Mouse (Mus musculus) midbrain, embryonic 16.5 days (tissue): ENCODE measurements around the gene Zmiz1. TPM values are rescaled to one million over a fixed set of nuclear protein-coding genes. Genes with fewer than 3 reads are reported as not detected.

ENCODE experiments used
- ATAC-seq: fragments of 200-750 bp; cut with Nextera tagmentation; 2 replicates; pipeline ENCODE4 v1.8.0; 2017; ENCODE audit warnings: moderate TSS enrichment
- H3K27ac ChIP-seq: fragments of 300-500 bp; sonication (generic); 2 replicates; pipeline ENCODE4 v1.5.1; 2014; ENCODE audit warnings: mild to moderate bottlenecking, low read length, mixed read lengths
- H3K27me3 ChIP-seq: fragments of 300-500 bp; sonication (generic); 2 replicates; pipeline ENCODE4 v1.6.1; 2014; ENCODE audit warnings: low read depth, low read length, mixed read lengths; ENCODE audit not compliant: control insufficient read depth, insufficient read depth
- H3K36me3 ChIP-seq: fragments of 300-500 bp; sonication (generic); 2 replicates; pipeline ENCODE4 v1.6.1; 2014; ENCODE audit warnings: mild to moderate bottlenecking, low read length, moderate library complexity, mixed read lengths; ENCODE audit not compliant: control insufficient read depth, insufficient read depth
- H3K4me1 ChIP-seq: fragments of 300-500 bp; sonication (generic); 2 replicates; pipeline ENCODE4 v1.6.1; 2014; ENCODE audit warnings: mild to moderate bottlenecking, low read length, mixed read lengths; ENCODE audit not compliant: control insufficient read depth, insufficient read depth
- H3K4me2 ChIP-seq: fragments of 300-500 bp; sonication (generic); 2 replicates; pipeline ENCODE4 v1.6.1; 2014; ENCODE audit warnings: mild to moderate bottlenecking, low read length, mixed read lengths
- H3K4me3 ChIP-seq: fragments of 300-500 bp; sonication (generic); 2 replicates; pipeline ENCODE4 v1.5.1; 2014; ENCODE audit warnings: low read depth, mild to moderate bottlenecking, low read length, moderate library complexity, mixed read lengths
- H3K9ac ChIP-seq: fragments of 300-500 bp; sonication (generic); 2 replicates; pipeline ENCODE4 v1.6.1; 2014; ENCODE audit warnings: low read depth, low read length, mixed read lengths
- H3K9me3 ChIP-seq: fragments of 300-500 bp; sonication (generic); replicated peaks from 2 replicates; pipeline ENCODE4 v1.6.1; 2014; ENCODE audit warnings: mild to moderate bottlenecking, low read length, mixed read lengths; ENCODE audit not compliant: control insufficient read depth, poor library complexity, severe bottlenecking
- WGBS: fragments of 180-500 bp; shearing (Covaris S2); extraction: QIAGEN DNeasy Blood & Tissue Kit; methylation state at CpG from one replicate; pipeline ENCODE4 v1.1.7; 2014; 5-methylcytosine and 5-hydroxymethylcytosine counted together
- polyA plus RNA-seq: library from polyadenylated mRNA; unstranded; fragments of >200 nt; fragmentation: Nextera tagmentation; extraction: Ambion mirVana; gene quantifications from 2 replicates; pipeline ENCODE4 v1.2.1, GENCODE M21; 2015

The Zmiz1 gene
- polyA plus RNA-seq, 1 experiment from 2014 or later = 54.2 TPM

GRCm38 (mm10) chr14:25636297-25636696, 177.3 kb downstream of the Zmiz1 start:
- Histone ChIP-seq H3K27ac (peak overlapping the region; percentile 11), H3K4me3 (no peak overlapping the region), H3K36me3 (peaks cover 7% of the 10 kb centered on the region), H3K4me2 (no peak overlapping the region), H3K9ac (no peak overlapping the region), H3K27me3 (no peaks in the 10 kb centered on the region), H3K4me1 (peaks cover 37% of the 10 kb centered on the region), H3K9me3 (no peaks in the 10 kb centered on the region)
- ATAC-seq = peak; percentile 23
- 17% methylated on average over 7 of the region's 7 CpGs for WGBS

DNA sequence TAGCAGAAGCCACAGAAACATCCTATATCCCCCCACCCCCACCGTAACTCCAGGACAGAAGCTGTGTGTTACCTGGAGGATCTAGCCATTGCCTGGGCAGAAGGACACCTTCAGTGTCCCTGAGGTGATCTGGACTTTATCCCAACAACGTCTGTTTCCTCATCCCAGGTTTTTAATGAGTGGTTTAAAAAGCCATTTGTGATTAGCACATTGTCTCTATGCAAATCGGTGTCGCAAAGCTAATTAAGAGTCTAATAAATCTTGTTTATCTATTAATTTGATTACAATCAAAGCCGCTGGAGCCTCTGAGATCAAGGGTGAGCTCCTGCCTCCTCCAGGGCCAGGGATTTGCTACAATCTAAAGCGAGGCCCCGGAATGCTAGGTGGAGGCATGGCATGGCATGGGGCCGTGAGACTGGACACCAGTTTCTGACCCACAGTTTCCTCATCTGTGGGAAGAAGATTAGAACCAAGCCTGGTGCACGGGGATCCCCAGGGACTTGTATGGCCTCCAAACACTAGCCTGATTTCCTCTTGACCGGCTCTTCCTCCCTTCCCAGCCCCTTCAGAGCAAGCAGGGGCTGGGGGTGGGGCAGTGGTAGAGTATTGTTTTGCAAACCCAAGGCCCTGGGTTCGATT, 180.3 kb downstream of the Zmiz1 start:
- H3K4me2 ChIP-seq = no peak overlapping the region
- H3K27ac ChIP-seq = no peak overlapping the region
- no peak overlapping the region for H3K9ac ChIP-seq
- no peaks in the 10 kb centered on the region for H3K9me3 ChIP-seq
- peaks cover 24% of the 10 kb centered on the region for H3K4me1 ChIP-seq
- 75% methylated on average over 11 of the region's 11 CpGs for WGBS
- peaks cover 21% of the 10 kb centered on the region for H3K36me3 ChIP-seq
- no peak for ATAC-seq
- H3K27me3 ChIP-seq = no peaks in the 10 kb centered on the region
- H3K4me3 ChIP-seq = no peak overlapping the region

- no peak overlapping the region for H3K4me2 ChIP-seq
- H3K4me1 ChIP-seq = peaks cover 19% of the 10 kb centered on the region
- WGBS = 88% methylated on average over 3 of the region's 3 CpGs
- H3K36me3 ChIP-seq = peaks cover 26% of the 10 kb centered on the region
- no peak overlapping the region for H3K9ac ChIP-seq
- H3K4me3 ChIP-seq = no peak overlapping the region
- H3K27me3 ChIP-seq = no peaks in the 10 kb centered on the region
- no peaks in the 10 kb centered on the region for H3K9me3 ChIP-seq
- H3K27ac ChIP-seq = no peak overlapping the region
- ATAC-seq = no peak
Observed at GRCm38 (mm10) chr14:25639979-25640378, 181.0 kb downstream of the Zmiz1 start.

DNA sequence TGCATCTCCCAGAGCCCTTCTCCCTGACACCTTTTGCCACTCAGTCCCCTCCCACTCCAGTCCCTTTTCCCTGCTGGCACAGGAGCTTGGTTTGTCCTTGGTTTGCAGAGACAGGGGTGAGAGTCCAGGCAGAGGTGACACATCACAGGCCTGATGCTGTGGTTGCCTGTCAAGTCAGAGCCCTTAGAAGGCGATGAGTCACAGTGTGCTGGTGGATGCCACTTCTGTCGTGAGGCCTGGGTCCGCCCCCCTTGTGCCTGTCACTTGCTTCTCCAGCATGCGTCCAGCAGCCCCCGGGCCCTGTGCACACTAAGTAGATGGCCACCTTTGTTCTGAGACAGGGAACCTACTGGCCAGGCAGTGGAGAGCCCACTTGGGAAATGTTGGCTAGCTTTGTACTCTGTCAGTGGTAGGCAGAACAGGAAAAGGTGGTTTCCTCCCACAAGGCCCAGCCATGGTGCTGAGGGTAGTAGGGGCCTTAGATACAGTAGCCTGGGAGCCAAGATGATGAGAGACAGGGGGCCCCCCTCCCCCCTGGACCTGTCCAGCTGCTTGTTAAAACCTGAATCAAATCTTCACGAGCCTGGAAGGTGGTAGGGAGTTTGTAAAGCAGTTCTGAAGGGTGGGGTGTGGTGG, 181.6 kb downstream of the Zmiz1 start:
- 0 out of 2 replicates have a peak, but pooled peaks have one; percentile 19 for ATAC-seq
- Histone ChIP-seq H3K27me3 (no peaks in the 10 kb centered on the region), H3K4me1 (peaks cover 17% of the 10 kb centered on the region), H3K36me3 (peaks cover 31% of the 10 kb centered on the region), H3K9me3 (no peaks in the 10 kb centered on the region), H3K4me3 (no peak overlapping the region), H3K4me2 (no peak overlapping the region), H3K27ac (no peak overlapping the region), H3K9ac (no peak overlapping the region)
- 46% methylated on average over 6 of the region's 6 CpGs for WGBS

DNA sequence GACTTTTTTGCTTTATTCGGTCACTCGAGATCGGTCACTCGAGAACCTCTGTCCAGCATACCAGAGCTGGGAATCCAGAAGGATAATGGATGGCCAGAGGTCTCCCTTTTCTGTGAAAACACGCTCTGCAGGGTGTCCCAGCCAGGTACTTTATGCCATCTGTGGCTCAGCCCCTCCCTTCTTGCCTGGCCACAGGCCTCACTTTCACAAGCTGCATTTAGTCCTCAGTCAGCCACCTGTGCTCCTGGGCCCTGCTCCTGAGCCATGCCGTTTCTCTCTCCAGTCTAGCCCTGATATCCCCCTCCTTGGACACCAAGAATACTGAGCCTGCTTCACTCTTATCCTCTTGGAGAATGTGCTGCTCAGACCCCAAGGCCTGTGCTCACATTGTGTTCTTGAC, 182.1 kb downstream of the Zmiz1 start:
- no peak overlapping the region for H3K4me3 ChIP-seq
- H3K9ac ChIP-seq = no peak overlapping the region
- no peak overlapping the region for H3K27ac ChIP-seq
- WGBS = 86% methylated on average over 6 of the region's 6 CpGs
- H3K36me3 ChIP-seq = peaks cover 36% of the 10 kb centered on the region
- no peak for ATAC-seq
- no peak overlapping the region for H3K4me2 ChIP-seq
- no peaks in the 10 kb centered on the region for H3K9me3 ChIP-seq
- H3K27me3 ChIP-seq = no peaks in the 10 kb centered on the region
- peaks cover 12% of the 10 kb centered on the region; the same call in 1 of the 2 replicates for H3K4me1 ChIP-seq

DNA sequence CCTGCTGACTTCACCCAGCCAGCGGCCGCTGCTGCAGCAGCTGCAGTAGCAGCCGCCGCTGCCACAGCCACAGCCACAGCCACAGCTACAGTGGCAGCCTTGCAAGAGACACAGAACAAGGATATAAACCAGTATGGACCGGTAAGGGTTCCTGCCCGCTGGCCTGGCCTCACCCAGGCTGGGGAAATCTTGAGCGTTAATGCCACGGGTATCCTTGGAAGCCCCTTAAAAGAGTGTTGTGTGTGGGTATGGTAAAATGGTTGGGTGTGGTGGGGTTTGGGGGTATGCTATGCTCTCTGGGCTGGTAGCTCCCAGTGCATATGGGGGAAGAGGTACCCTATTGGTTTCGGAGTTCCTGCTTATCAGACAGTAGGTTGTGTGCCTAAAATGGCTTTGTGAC, 186.7 kb downstream of the Zmiz1 start:
- peaks cover 51% of the 10 kb centered on the region for H3K36me3 ChIP-seq
- no peak overlapping the region for H3K9ac ChIP-seq
- no peak overlapping the region for H3K4me2 ChIP-seq
- no peak overlapping the region; the same call in 1 of the 2 replicates for H3K27ac ChIP-seq
- no peaks in the 10 kb centered on the region for H3K27me3 ChIP-seq
- H3K4me3 ChIP-seq = no peak overlapping the region
- no peak for ATAC-seq
- 85% methylated on average over 9 of the region's 9 CpGs for WGBS
- H3K4me1 ChIP-seq = no peaks in the 10 kb centered on the region
- H3K9me3 ChIP-seq = no peaks in the 10 kb centered on the region

DNA sequence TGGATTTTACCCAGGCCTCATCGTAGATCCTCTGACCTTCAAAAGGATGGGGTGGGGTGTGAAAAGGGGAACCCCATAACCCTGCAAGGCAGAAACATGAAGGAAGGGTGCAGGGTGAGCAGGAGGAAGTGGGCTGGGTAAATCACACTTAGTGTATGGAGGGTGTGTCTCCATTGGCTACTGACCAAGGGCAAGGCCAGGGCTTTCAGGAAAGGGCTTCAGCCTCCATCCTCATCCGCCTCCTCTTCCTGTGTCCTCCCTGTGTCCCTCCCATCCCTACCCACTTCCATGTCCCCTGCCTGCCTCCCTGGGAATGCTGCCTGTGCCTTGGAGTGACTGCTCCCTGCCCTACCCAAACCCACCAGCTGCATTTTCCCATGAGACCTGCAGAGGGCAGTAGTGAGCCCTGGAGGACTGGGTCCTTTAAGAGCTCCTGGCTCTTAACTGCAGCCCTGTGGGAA, 187.2 kb downstream of the Zmiz1 start:
- 0 out of 2 replicates have a peak, but pooled peaks have one; percentile 37 for ATAC-seq
- no peaks in the 10 kb centered on the region for H3K27me3 ChIP-seq
- H3K4me2 ChIP-seq = no peak overlapping the region
- no peaks in the 10 kb centered on the region for H3K4me1 ChIP-seq
- H3K27ac ChIP-seq = no peak overlapping the region; the same call in 1 of the 2 replicates
- no peaks in the 10 kb centered on the region for H3K9me3 ChIP-seq
- 72% methylated on average over 2 of the region's 2 CpGs for WGBS
- H3K9ac ChIP-seq = no peak overlapping the region
- no peak overlapping the region for H3K4me3 ChIP-seq
- H3K36me3 ChIP-seq = peaks cover 56% of the 10 kb centered on the region

GRCm38 (mm10) chr14:25651131-25651530, 192.1 kb downstream of the Zmiz1 start:
- WGBS = 98% methylated on average over 4 of the region's 4 CpGs
- ATAC-seq = no peak
- no peaks in the 10 kb centered on the region for H3K9me3 ChIP-seq
- H3K27ac ChIP-seq = no peak overlapping the region
- H3K4me1 ChIP-seq = no peaks in the 10 kb centered on the region
- H3K4me3 ChIP-seq = no peak overlapping the region
- no peak overlapping the region for H3K4me2 ChIP-seq
- H3K36me3 ChIP-seq = peaks cover 63% of the 10 kb centered on the region
- no peak overlapping the region for H3K9ac ChIP-seq
- no peaks in the 10 kb centered on the region for H3K27me3 ChIP-seq

- ATAC-seq = no peak
- no peak overlapping the region for H3K4me2 ChIP-seq
- H3K27ac ChIP-seq = no peak overlapping the region
- H3K36me3 ChIP-seq = peaks cover 67% of the 10 kb centered on the region
- no peaks in the 10 kb centered on the region for H3K4me1 ChIP-seq
- WGBS = 94% methylated on average over 9 of the region's 9 CpGs
- H3K4me3 ChIP-seq = no peak overlapping the region
- H3K9ac ChIP-seq = no peak overlapping the region
- no peaks in the 10 kb centered on the region for H3K9me3 ChIP-seq
- H3K27me3 ChIP-seq = no peaks in the 10 kb centered on the region
Observed at GRCm38 (mm10) chr14:25651905-25652304, 192.9 kb downstream of the Zmiz1 start.
